Mouse (Mus musculus) lung, adult 2 months (tissue): ENCODE results near the gene Klhl30.

ENCODE experiments used
- CTCF ChIP-seq: fragments of 200-500 bp; IDR thresholded peaks from 2 replicates; pipeline ENCODE4 v1.5.1; 2011; ENCODE audit warnings: mild to moderate bottlenecking, low read length, control low read depth; ENCODE audit not compliant: insufficient read depth
- POLR2A ChIP-seq: fragments of 200-500 bp; IDR thresholded peaks from 2 replicates; pipeline ENCODE4 v1.6.1; 2011; ENCODE audit warnings: low read depth, mild to moderate bottlenecking, control low read depth, low read length, borderline replicate concordance; ENCODE audit errors: extremely low read depth

- TF ChIP-seq CTCF, result no peak
- TF ChIP-seq POLR2A, result no peak
Measured at GRCm38 (mm10) chr1:91364822-91365644, 14.2 kb downstream of the Klhl30 start.
